Mouse (Mus musculus) cortical plate, adult 2 months (tissue): ENCODE data around the gene Ascc1.

Source experiments
- CTCF ChIP-seq: fragments of 200-500 bp; IDR thresholded peaks from 2 replicates; pipeline ENCODE4 v1.5.1; 2011; ENCODE audit warnings: mild to moderate bottlenecking, control low read depth, low read length; ENCODE audit not compliant: insufficient read depth; ENCODE audit errors: extremely low read depth
- POLR2A ChIP-seq: fragments of 200-500 bp; IDR thresholded peaks from 2 replicates; pipeline ENCODE4 v1.6.1; 2011; ENCODE audit warnings: mild to moderate bottlenecking, low read length, control low read depth; ENCODE audit not compliant: insufficient read depth; ENCODE audit errors: extremely low read depth

- TF ChIP-seq POLR2A (no peak), CTCF (peak; percentile 15; the same call in 1 of the 2 replicates)
These were observed 5.0 kb upstream of the Ascc1 start for GRCm38 (mm10) chr10:59997591-59997990.
